12 mouse cellular contexts compared by ENCODE assay signal in genomic region chr13:48726430-48726829, GRCm38 (mm10).
A peak's percentile ranks its signal among the peaks of the same experiment; 100 is the strongest.
DNase-seq lines count a peak whose midpoint lies in the region; ATAC-seq and TF ChIP-seq lines count a peak whose summit lies in the region.
"Had no signal": no experiment of that assay in that cellular context is flagged by ENCODE, and none has a peak within 500 bp of the region (broad histone marks: within the 10 kb centered on the region; RNA-seq: fewer than 3 reads in every experiment).

No protein-coding gene starts in this region.

- no peaks in the 10 kb centered on the region for H3K9me3 ChIP-seq in forebrain, postnatal 0 days (ENCODE audit: low read length)
- H3K9me3 ChIP-seq in forebrain, embryonic 12.5 days = no peaks in the 10 kb centered on the region
- no peaks in the 10 kb centered on the region for H3K9me3 ChIP-seq in liver, postnatal 0 days (ENCODE audit: low read length)
- no peaks in the 10 kb centered on the region for H3K9me3 ChIP-seq in liver, embryonic 12.5 days (replicated peaks)
- H3K9me3 ChIP-seq: hindbrain, embryonic 13.5 days had no signal

- H3K9ac ChIP-seq in forebrain, postnatal 0 days = no peak overlapping the region
- H3K9ac ChIP-seq in forebrain, embryonic 12.5 days = no peak overlapping the region
- no peak overlapping the region for H3K9ac ChIP-seq in liver, postnatal 0 days (replicated peaks)
- no peak overlapping the region for H3K9ac ChIP-seq in liver, embryonic 12.5 days
- H3K9ac ChIP-seq: hindbrain, embryonic 13.5 days had no signal

- H3K4me1 ChIP-seq in forebrain, postnatal 0 days (ENCODE audit: insufficient read depth) = no peaks in the 10 kb centered on the region
- H3K4me1 ChIP-seq in forebrain, embryonic 12.5 days = peaks cover 12% of the 10 kb centered on the region
- no peaks in the 10 kb centered on the region for H3K4me1 ChIP-seq in liver, postnatal 0 days (ENCODE audit: insufficient read depth)
- H3K4me1 ChIP-seq in liver, embryonic 12.5 days = peaks cover 5% of the 10 kb centered on the region; the same call in 1 of the 2 replicates

- TF ChIP-seq CTCF in forebrain, postnatal 0 days (IDR thresholded peaks at IDR 0.05; ENCODE audit: low read depth) = peak; percentile 69
- TF ChIP-seq CTCF in liver, postnatal 0 days (IDR thresholded peaks at IDR 0.05; ENCODE audit: low read depth) = peak; percentile 44
- peak; percentile 42; the same call in 1 of the 2 replicates for TF ChIP-seq CTCF in brain, embryonic 14.5 days (IDR thresholded peaks at IDR 0.05; ENCODE audit: borderline replicate concordance, extremely low read depth, insufficient read depth, insufficient read length)

- TF ChIP-seq POLR2A in brain, embryonic 14.5 days (IDR thresholded peaks at IDR 0.05; ENCODE audit: borderline replicate concordance, extremely low read depth, insufficient read depth, insufficient read length, poor library complexity, severe bottlenecking) = no peak

- peak; percentile 35 for DNase-seq in forebrain, postnatal 0 days
- DNase-seq in liver, postnatal 0 days = no peak
- DNase-seq in A20 (ENCODE audit: low read depth, low spot score) = peak; percentile 12
- DNase-seq in brain, embryonic 14.5 days (ENCODE audit: low read depth) = peak; percentile 41
- no peak for DNase-seq in urinary bladder, postnatal 10 days (ENCODE audit: low spot score)
- DNase-seq in kidney, adult 11 months = no peak
- DNase-seq: heart, adult 18-20 months; kidney, postnatal 25 days had no signal

- no peak for TF ChIP-seq EP300 in liver, postnatal 0 days (IDR thresholded peaks at IDR 0.05; ENCODE audit: low read depth)

- H3K4me2 ChIP-seq in forebrain, postnatal 0 days (ENCODE audit: low read depth) = no peak overlapping the region
- no peak overlapping the region for H3K4me2 ChIP-seq in forebrain, embryonic 12.5 days
- H3K4me2 ChIP-seq in liver, postnatal 0 days (ENCODE audit: low read depth, low read length) = no peak overlapping the region
- H3K4me2 ChIP-seq in liver, embryonic 12.5 days = no peak overlapping the region
- H3K4me2 ChIP-seq: hindbrain, embryonic 13.5 days had no signal

- H3K36me3 ChIP-seq in forebrain, postnatal 0 days (ENCODE audit: insufficient read depth) = no peaks in the 10 kb centered on the region
- no peaks in the 10 kb centered on the region for H3K36me3 ChIP-seq in forebrain, embryonic 12.5 days (replicated peaks)
- no peaks in the 10 kb centered on the region for H3K36me3 ChIP-seq in liver, postnatal 0 days (replicated peaks; ENCODE audit: insufficient read depth, low read length)
- H3K36me3 ChIP-seq in liver, embryonic 12.5 days = no peaks in the 10 kb centered on the region
- H3K36me3 ChIP-seq: hindbrain, embryonic 13.5 days had no signal

- H3K27ac ChIP-seq in forebrain, postnatal 0 days (ENCODE audit: low read depth, low read length) = no peak overlapping the region
- no peak overlapping the region for H3K27ac ChIP-seq in forebrain, embryonic 12.5 days
- no peak overlapping the region for H3K27ac ChIP-seq in liver, postnatal 0 days (ENCODE audit: low read depth)
- no peak overlapping the region for H3K27ac ChIP-seq in liver, embryonic 12.5 days
- H3K27ac ChIP-seq: hindbrain, embryonic 13.5 days had no signal

- H3K27me3 ChIP-seq in forebrain, postnatal 0 days (ENCODE audit: insufficient read depth, low read length) = peaks cover 11% of the 10 kb centered on the region
- peaks cover 52% of the 10 kb centered on the region for H3K27me3 ChIP-seq in forebrain, embryonic 12.5 days
- H3K27me3 ChIP-seq in liver, postnatal 0 days (ENCODE audit: insufficient read depth, low read length) = peaks cover 30% of the 10 kb centered on the region
- H3K27me3 ChIP-seq in liver, embryonic 12.5 days (replicated peaks) = peaks cover 54% of the 10 kb centered on the region

- 45% methylated on average over 4 of the region's 4 CpGs for WGBS in forebrain, postnatal 0 days
- 52% methylated on average over 4 of the region's 4 CpGs for WGBS in forebrain, embryonic 12.5 days
- 28% methylated on average over 4 of the region's 4 CpGs for WGBS in liver, postnatal 0 days (ENCODE audit: insufficient replicate concordance)
- WGBS in liver, embryonic 12.5 days (ENCODE audit: insufficient replicate concordance) = 24% methylated on average over 4 of the region's 4 CpGs

- no peak overlapping the region for H3K4me3 ChIP-seq in forebrain, postnatal 0 days (ENCODE audit: low read depth, low read length)
- H3K4me3 ChIP-seq in forebrain, embryonic 12.5 days (replicated peaks) = no peak overlapping the region
- no peak overlapping the region for H3K4me3 ChIP-seq in liver, postnatal 0 days (ENCODE audit: low read depth, low read length)
- no peak overlapping the region for H3K4me3 ChIP-seq in liver, embryonic 12.5 days
- H3K4me3 ChIP-seq: hindbrain, embryonic 13.5 days had no signal

- ATAC-seq in forebrain, postnatal 0 days = peak; percentile 69
- no peak for ATAC-seq in forebrain, embryonic 12.5 days (ENCODE audit: low FRiP score)
- no peak for ATAC-seq in liver, postnatal 0 days
- no peak for ATAC-seq in liver, embryonic 12.5 days
- ATAC-seq: forebrain, embryonic 16.5 days had no signal

Comparison
In these comparisons a context has a peak if more than half of its experiments do, and no peak if none do; other contexts are left out.
1. DNase-seq: peak in forebrain, postnatal 0 days (single experiment), A20 (single experiment) and brain, embryonic 14.5 days (single experiment); none in liver, postnatal 0 days (single experiment), urinary bladder, postnatal 10 days (single experiment) and kidney, adult 11 months (single experiment).
2. Peak in every context shown above with its lines, with median percentiles within 50 percentile points of each other: CTCF ChIP-seq.